Mouse (Mus musculus) stomach, embryonic 14.5 days (tissue): ENCODE measurements around the gene Fam207a. TPM values are rescaled to one million over a fixed set of nuclear protein-coding genes. Genes with fewer than 3 reads are reported as not detected.

Experiments used
- ATAC-seq: fragments of 200-750 bp; cut with Nextera tagmentation; 2 replicates; pipeline ENCODE4 v1.8.0; 2017; ENCODE audit warnings: low read depth, moderate TSS enrichment; ENCODE audit not compliant: insufficient number of reproducible peaks, insufficient read depth, low FRiP score
- H3K27ac ChIP-seq: fragments of 300-500 bp; sonication (generic); 2 replicates; pipeline ENCODE4 v1.5.1; 2014; ENCODE audit warnings: mild to moderate bottlenecking, low read length, moderate library complexity, mixed read lengths
- H3K27me3 ChIP-seq: fragments of 300-500 bp; sonication (generic); 2 replicates; pipeline ENCODE4 v1.6.1; 2014; ENCODE audit warnings: low read length, control low read depth, mixed read lengths; ENCODE audit not compliant: control insufficient read depth, insufficient read depth
- H3K36me3 ChIP-seq: fragments of 300-500 bp; sonication (generic); 2 replicates; pipeline ENCODE4 v1.6.1; 2014; ENCODE audit warnings: mild to moderate bottlenecking, control low read depth, low read length, moderate library complexity, mixed read lengths; ENCODE audit not compliant: control insufficient read depth, insufficient read depth
- H3K4me1 ChIP-seq: fragments of 300-500 bp; sonication (generic); 2 replicates; pipeline ENCODE4 v1.6.1; 2014; ENCODE audit warnings: low read length, control low read depth, mixed read lengths; ENCODE audit not compliant: control insufficient read depth, insufficient read depth
- H3K4me2 ChIP-seq: fragments of 300-500 bp; sonication (generic); replicated peaks from 2 replicates; pipeline ENCODE4 v1.6.1; 2014; ENCODE audit warnings: low read depth, low read length, control low read depth
- H3K4me3 ChIP-seq: fragments of 300-500 bp; sonication (generic); 2 replicates; pipeline ENCODE4 v1.5.1; 2014; ENCODE audit warnings: low read depth, low read length, control low read depth
- H3K9ac ChIP-seq: fragments of 300-500 bp; sonication (generic); replicated peaks from 2 replicates; pipeline ENCODE4 v1.6.1; 2014; ENCODE audit warnings: low read depth, mild to moderate bottlenecking, control low read depth, low read length, moderate library complexity, mixed read lengths
- H3K9me3 ChIP-seq: fragments of 300-500 bp; sonication (generic); 2 replicates; pipeline ENCODE4 v1.6.1; 2016; ENCODE audit warnings: low read depth, low read length, control low read depth; ENCODE audit not compliant: control insufficient read depth
- WGBS: fragments of 180-500 bp; shearing (Covaris S2); extraction: QIAGEN DNeasy Blood & Tissue Kit; methylation state at CpG from one replicate; pipeline ENCODE4 v1.1.7; 2014; 5-methylcytosine and 5-hydroxymethylcytosine counted together
- polyA plus RNA-seq: library from polyadenylated mRNA; unstranded; fragments of >200 nt; fragmentation: Nextera tagmentation; extraction: Ambion mirVana; gene quantifications from 2 replicates; pipeline ENCODE4 v1.2.1, GENCODE M21; 2014

The Fam207a gene
- polyA plus RNA-seq, 1 experiment from 2014 or later = 31.0 TPM

GRCm38 (mm10) chr10:77539320-77539945, 23.8 kb upstream of the Fam207a start:
- H3K4me1 ChIP-seq = no peaks in the 10 kb centered on the region
- H3K27ac ChIP-seq = no peak overlapping the region
- no peak overlapping the region for H3K4me2 ChIP-seq
- no peak overlapping the region for H3K4me3 ChIP-seq
- no peaks in the 10 kb centered on the region for H3K27me3 ChIP-seq
- 82% methylated on average over 7 of the region's 7 CpGs for WGBS
- H3K9ac ChIP-seq = no peak overlapping the region
- H3K36me3 ChIP-seq = no peaks in the 10 kb centered on the region
- ATAC-seq = no peak
- H3K9me3 ChIP-seq = no peaks in the 10 kb centered on the region

GRCm38 (mm10) chr10:77537215-77538209, 21.9 kb upstream of the Fam207a start:
- no peaks in the 10 kb centered on the region for H3K27me3 ChIP-seq
- H3K9me3 ChIP-seq = no peaks in the 10 kb centered on the region
- no peak overlapping the region for H3K4me3 ChIP-seq
- no peaks in the 10 kb centered on the region for H3K4me1 ChIP-seq
- H3K36me3 ChIP-seq = no peaks in the 10 kb centered on the region
- ATAC-seq = no peak
- H3K9ac ChIP-seq = no peak overlapping the region
- WGBS = 81% methylated on average over 11 of the region's 11 CpGs
- H3K27ac ChIP-seq = no peak overlapping the region
- H3K4me2 ChIP-seq = no peak overlapping the region

GRCm38 (mm10) chr10:77536727-77537126, 21.1 kb upstream of the Fam207a start:
- H3K4me1 ChIP-seq = no peaks in the 10 kb centered on the region
- no peak overlapping the region for H3K27ac ChIP-seq
- no peak for ATAC-seq
- H3K36me3 ChIP-seq = no peaks in the 10 kb centered on the region
- H3K27me3 ChIP-seq = no peaks in the 10 kb centered on the region
- H3K9me3 ChIP-seq = no peaks in the 10 kb centered on the region
- H3K9ac ChIP-seq = no peak overlapping the region
- no peak overlapping the region for H3K4me2 ChIP-seq
- H3K4me3 ChIP-seq = no peak overlapping the region
- WGBS = 54% methylated on average over 8 of the region's 8 CpGs

- H3K4me2 ChIP-seq = no peak overlapping the region
- no peak overlapping the region for H3K9ac ChIP-seq
- no peak overlapping the region for H3K4me3 ChIP-seq
- H3K36me3 ChIP-seq = no peaks in the 10 kb centered on the region
- H3K4me1 ChIP-seq = no peaks in the 10 kb centered on the region
- H3K27me3 ChIP-seq = no peaks in the 10 kb centered on the region
- H3K27ac ChIP-seq = no peak overlapping the region
- ATAC-seq = no peak
- H3K9me3 ChIP-seq = no peaks in the 10 kb centered on the region
- WGBS = 79% methylated on average over 1 of the region's 1 CpGs
Measured at GRCm38 (mm10) chr10:77532020-77532413, 16.4 kb upstream of the Fam207a start.

- Histone ChIP-seq H3K9me3 (no peaks in the 10 kb centered on the region), H3K4me3 (no peak overlapping the region), H3K4me2 (no peak overlapping the region), H3K4me1 (no peaks in the 10 kb centered on the region), H3K36me3 (no peaks in the 10 kb centered on the region), H3K9ac (no peak overlapping the region), H3K27ac (no peak overlapping the region), H3K27me3 (no peaks in the 10 kb centered on the region)
- peak; percentile 33 for ATAC-seq
- WGBS = 64% methylated on average over 6 of the region's 6 CpGs
Measured at GRCm38 (mm10) chr10:77531026-77532019, 15.7 kb upstream of the Fam207a start.

- H3K4me3 ChIP-seq = no peak within 1 kb of the TSS
- H3K4me2 ChIP-seq = no peak within 1 kb of the TSS
- no peaks in the 10 kb centered on the region for H3K36me3 ChIP-seq
- H3K4me1 ChIP-seq = no peaks in the 10 kb centered on the region
- no peak within 1 kb of the TSS for H3K9ac ChIP-seq
- H3K27ac ChIP-seq = no peak within 1 kb of the TSS
- WGBS = 65% methylated on average over 9 of the region's 9 CpGs
- no peaks in the 10 kb centered on the region for H3K9me3 ChIP-seq
- H3K27me3 ChIP-seq = no peaks in the 10 kb centered on the region
- no peak for ATAC-seq
Measured at GRCm38 (mm10) chr10:77530140-77530539, 14.6 kb upstream of the Fam207a start, which contains the start of gene Itgb2. Itgb2 (plus strand) TSS chr10:77530252.

GRCm38 (mm10) chr10:77528634-77529033, 13.0 kb upstream of the Fam207a start:
- H3K9ac ChIP-seq = no peak overlapping the region
- H3K27me3 ChIP-seq = no peaks in the 10 kb centered on the region
- ATAC-seq = no peak
- H3K9me3 ChIP-seq = no peaks in the 10 kb centered on the region
- no peak overlapping the region for H3K27ac ChIP-seq
- no peaks in the 10 kb centered on the region for H3K36me3 ChIP-seq
- WGBS = 78% methylated on average over 6 of the region's 6 CpGs
- H3K4me2 ChIP-seq = no peak overlapping the region
- no peak overlapping the region for H3K4me3 ChIP-seq
- no peaks in the 10 kb centered on the region for H3K4me1 ChIP-seq

- 72% methylated on average over 2 of the region's 2 CpGs for WGBS
- H3K4me3 ChIP-seq = no peak overlapping the region
Measured at GRCm38 (mm10) chr10:77526488-77526887, 10.9 kb upstream of the Fam207a start.

More at GRCm38 (mm10) chr10:77526488-77526887, 10.9 kb upstream of the Fam207a start:
- Histone ChIP-seq H3K4me1 (no peaks in the 10 kb centered on the region; the same call in 1 of the 2 replicates), H3K4me2 (no peak overlapping the region), H3K27ac (no peak overlapping the region), H3K9me3 (no peaks in the 10 kb centered on the region), H3K27me3 (no peaks in the 10 kb centered on the region), H3K36me3 (no peaks in the 10 kb centered on the region), H3K9ac (no peak overlapping the region)
- ATAC-seq = no peak
